Mouse (Mus musculus) embryonic fibroblast, embryonic 13.5 days (primary cell): ENCODE measurements at regions not wholly inside any gene's neighbourhood (a gene's known extent, or its start where the extent isn't known, plus 50 kb on each side); places are given as distances from the start of the nearest gene placed in this dataset.

ENCODE experiments used
- CTCF ChIP-seq: IDR thresholded peaks from 2 replicates; pipeline ENCODE4 v1.5.1; 2011; ENCODE audit warnings: mild to moderate bottlenecking, control low read depth, low read length, moderate library complexity, borderline replicate concordance; ENCODE audit not compliant: insufficient read depth
- POLR2A ChIP-seq: IDR thresholded peaks from 2 replicates; pipeline ENCODE4 v1.6.1; 2011; ENCODE audit warnings: low read depth, mild to moderate bottlenecking, control low read depth, low read length, moderate library complexity

DNA sequence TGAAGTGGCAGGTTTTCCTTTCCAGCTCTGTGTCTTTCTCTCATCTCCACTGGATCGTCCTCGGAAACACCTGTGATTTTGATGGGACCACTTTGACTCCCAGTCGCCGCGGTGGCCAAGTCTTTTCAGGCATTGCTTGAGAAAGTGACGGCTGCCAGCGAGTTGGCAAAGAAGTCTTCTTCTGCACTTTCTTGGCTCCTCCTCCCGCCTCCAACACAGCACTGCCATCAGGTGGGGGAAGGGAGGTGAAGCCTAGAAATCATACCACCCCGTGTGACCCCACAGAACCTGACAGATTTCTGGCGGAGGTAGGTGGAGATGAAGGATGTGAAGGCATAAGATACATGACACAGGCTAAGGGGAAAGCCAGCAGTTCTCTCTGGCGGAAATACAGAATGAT lies 327.3 kb downstream of the Etnk1 start:
- no peak for TF ChIP-seq CTCF
- no peak for TF ChIP-seq POLR2A
